Comparison of ENCODE assay signal across 13 mouse cellular contexts in genomic region chr11:96017941-96018351, GRCm38 (mm10). TPM values are rescaled to one million over a fixed set of nuclear protein-coding genes. Genes with fewer than 3 reads are reported as not detected.
DNase-seq lines count a peak whose midpoint lies in the region; ATAC-seq and TF ChIP-seq lines count a peak whose summit lies in the region.
"Had no signal": no experiment of that assay in that cellular context is flagged by ENCODE, and none has a peak within 500 bp of the region (broad histone marks: within the 10 kb centered on the region; RNA-seq: fewer than 3 reads in every experiment).

No protein-coding gene starts in this region.

- WGBS in lung, postnatal 0 days = 27% methylated on average over 9 of the region's 9 CpGs
- 18% methylated on average over 9 of the region's 9 CpGs for WGBS in stomach, embryonic 15.5 days
- WGBS in thymus, adult 2 months = 63% methylated on average over 9 of the region's 9 CpGs
- 26% methylated on average over 9 of the region's 9 CpGs for WGBS in kidney, embryonic 15.5 days

- no peaks in the 10 kb centered on the region for H3K9me3 ChIP-seq in lung, postnatal 0 days (ENCODE audit: low read length)
- no peaks in the 10 kb centered on the region for H3K9me3 ChIP-seq in stomach, embryonic 15.5 days
- H3K9me3 ChIP-seq in kidney, embryonic 15.5 days (replicated peaks) = no peaks in the 10 kb centered on the region

- no peak for TF ChIP-seq POLR2A in thymus, adult 2 months (IDR thresholded peaks at IDR 0.05; ENCODE audit: control insufficient read depth, extremely low read depth, insufficient read depth, low read length, poor library complexity)

- peak; percentile 40; the same call in 1 of the 2 replicates for ATAC-seq in lung, postnatal 0 days
- ATAC-seq in stomach, embryonic 15.5 days (ENCODE audit: insufficient read depth, low FRiP score, low read depth) = peak; percentile 72; the same call in 1 of the 2 replicates
- no peak for ATAC-seq in kidney, embryonic 15.5 days (replicated peaks; ENCODE audit: low FRiP score)
- ATAC-seq: hindbrain, embryonic 16.5 days had no signal

- no peaks in the 10 kb centered on the region for H3K36me3 ChIP-seq in lung, postnatal 0 days (ENCODE audit: insufficient read depth, low read length)
- H3K36me3 ChIP-seq in stomach, embryonic 15.5 days = no peaks in the 10 kb centered on the region
- H3K36me3 ChIP-seq in thymus, adult 2 months (ENCODE audit: control insufficient read depth, insufficient read depth, low read length) = no peaks in the 10 kb centered on the region
- H3K36me3 ChIP-seq in kidney, embryonic 15.5 days = no peaks in the 10 kb centered on the region

- peak; percentile 26 for DNase-seq in lung, postnatal 0 days (ENCODE audit: low spot score)
- no peak for DNase-seq in lung, postnatal 10 days
- DNase-seq in Muller cell, postnatal 12 days (ENCODE audit: inconsistent ontology term) = peak; percentile 90
- DNase-seq in adrenal gland, postnatal 25 days = peak; percentile 79
- no peak for DNase-seq in thymus, adult 2 months
- DNase-seq: cerebellum, postnatal 25 days; thymus, postnatal 36 days had no signal

- H3K4me2 ChIP-seq in lung, postnatal 0 days (replicated peaks; ENCODE audit: low read depth, low read length) = no peak overlapping the region
- H3K4me2 ChIP-seq in stomach, embryonic 15.5 days = no peak overlapping the region
- no peak overlapping the region for H3K4me2 ChIP-seq in kidney, embryonic 15.5 days

- H3K4me3 ChIP-seq in lung, postnatal 0 days (ENCODE audit: low read depth, low read length) = no peak overlapping the region
- no peak overlapping the region for H3K4me3 ChIP-seq in stomach, embryonic 15.5 days (replicated peaks)
- H3K4me3 ChIP-seq in thymus, adult 2 months (ENCODE audit: control insufficient read depth, insufficient read depth, low read length) = no peak overlapping the region
- H3K4me3 ChIP-seq in kidney, embryonic 15.5 days (replicated peaks) = no peak overlapping the region

- H3K27me3 ChIP-seq in lung, postnatal 0 days (replicated peaks; ENCODE audit: insufficient read depth, low read length) = peaks cover 4% of the 10 kb centered on the region; the same call in 1 of the 2 replicates
- peaks cover 1% of the 10 kb centered on the region; the same call in 1 of the 2 replicates for H3K27me3 ChIP-seq in stomach, embryonic 15.5 days (replicated peaks)
- H3K27me3 ChIP-seq in thymus, adult 2 months (ENCODE audit: control insufficient read depth, insufficient read depth, low read length) = peaks cover 2% of the 10 kb centered on the region; the same call in 1 of the 2 replicates
- peaks cover 10% of the 10 kb centered on the region for H3K27me3 ChIP-seq in kidney, embryonic 15.5 days

- H3K9ac ChIP-seq in lung, postnatal 0 days (replicated peaks; ENCODE audit: low read depth) = no peak overlapping the region
- H3K9ac ChIP-seq in stomach, embryonic 15.5 days = no peak overlapping the region
- no peak overlapping the region for H3K9ac ChIP-seq in kidney, embryonic 15.5 days

- H3K27ac ChIP-seq in lung, postnatal 0 days (ENCODE audit: low read length) = no peak overlapping the region
- peak overlapping the region; percentile 31 for H3K27ac ChIP-seq in stomach, embryonic 15.5 days
- no peak overlapping the region for H3K27ac ChIP-seq in thymus, adult 2 months (ENCODE audit: control insufficient read depth, insufficient read depth, low read length)
- H3K27ac ChIP-seq in kidney, embryonic 15.5 days = no peak overlapping the region

- TF ChIP-seq CTCF in lung, postnatal 0 days (IDR thresholded peaks at IDR 0.05) = no peak
- TF ChIP-seq CTCF in thymus, adult 2 months (IDR thresholded peaks at IDR 0.05; ENCODE audit: borderline replicate concordance, control insufficient read depth, extremely low read depth, insufficient read depth, low read length, poor library complexity) = no peak

- no peaks in the 10 kb centered on the region for H3K4me1 ChIP-seq in lung, postnatal 0 days (ENCODE audit: insufficient read depth, low read depth, low read length)
- no peaks in the 10 kb centered on the region for H3K4me1 ChIP-seq in stomach, embryonic 15.5 days
- no peaks in the 10 kb centered on the region for H3K4me1 ChIP-seq in thymus, adult 2 months (replicated peaks; ENCODE audit: control insufficient read depth, insufficient read depth, low read length)
- peaks cover 3% of the 10 kb centered on the region; the same call in 1 of the 2 replicates for H3K4me1 ChIP-seq in kidney, embryonic 15.5 days

- no peak for TF ChIP-seq EP300 in lung, postnatal 0 days (IDR thresholded peaks at IDR 0.05)

RNA-seq across cellular contexts. Expression of gene Gip, which starts 6.4 kb away (rescaled TPM):
- not detected in 2 replicates for polyA plus RNA-seq in lung, postnatal 0 days (2015; fragmentation: Nextera tagmentation; extraction: Ambion mirVana)
- not detected in 2 replicates for total RNA-seq in adrenal gland, postnatal 25 days (2021)
- polyA plus RNA-seq in stomach, embryonic 15.5 days (2015; fragmentation: Nextera tagmentation; extraction: Ambion mirVana) = 2.3 and 2.9 TPM in 2 replicates
- 0.26 and 0.86 TPM in 2 replicates for polyA plus RNA-seq in thymus, adult 2 months (2012; rRNA removed)
- polyA plus RNA-seq in kidney, embryonic 15.5 days (2015; fragmentation: Nextera tagmentation; extraction: Ambion mirVana) = not detected in 2 replicates
- total RNA-seq: gastrocnemius, adult 18-20 months; layer of hippocampus, postnatal 25 days; monocyte, adult 5-6 weeks had no signal
- polyA plus RNA-seq: hindbrain, embryonic 16.5 days had no signal

RNA-seq across cellular contexts. Expression of gene Igf2bp1, which starts 12.2 kb away (rescaled TPM):
- 4.3 and 6.1 TPM in 2 replicates for polyA plus RNA-seq in lung, postnatal 0 days (2015; fragmentation: Nextera tagmentation; extraction: Ambion mirVana)
- total RNA-seq in adrenal gland, postnatal 25 days (2021) = 3.9 and 5.1 TPM in 2 replicates
- polyA plus RNA-seq in stomach, embryonic 15.5 days (2015; fragmentation: Nextera tagmentation; extraction: Ambion mirVana) = 27.8 and 31.0 TPM in 2 replicates
- polyA plus RNA-seq in thymus, adult 2 months (2012; rRNA removed) = 0.01 and 0.13 TPM in 2 replicates
- polyA plus RNA-seq in kidney, embryonic 15.5 days (2015; fragmentation: Nextera tagmentation; extraction: Ambion mirVana) = 53.8 and 57.9 TPM in 2 replicates
- total RNA-seq: gastrocnemius, adult 18-20 months; monocyte, adult 5-6 weeks had no signal

RNA-seq across cellular contexts. Expression of gene Snf8, which starts 16.7 kb away (rescaled TPM):
- polyA plus RNA-seq in lung, postnatal 0 days (2015; fragmentation: Nextera tagmentation; extraction: Ambion mirVana) = 72.9 and 77.9 TPM in 2 replicates
- 85.0 and 87.0 TPM in 2 replicates for total RNA-seq in adrenal gland, postnatal 25 days (2021)
- polyA plus RNA-seq in stomach, embryonic 15.5 days (2015; fragmentation: Nextera tagmentation; extraction: Ambion mirVana) = 87.6 and 98.6 TPM in 2 replicates
- 28.7 and 30.3 TPM in 2 replicates for polyA plus RNA-seq in thymus, adult 2 months (2012; rRNA removed)
- polyA plus RNA-seq in kidney, embryonic 15.5 days (2015; fragmentation: Nextera tagmentation; extraction: Ambion mirVana) = 98.3 and 99.0 TPM in 2 replicates

RNA-seq across cellular contexts. Expression of gene Ube2z, which starts 47.2 kb away (rescaled TPM):
- polyA plus RNA-seq in lung, postnatal 0 days (2015; fragmentation: Nextera tagmentation; extraction: Ambion mirVana) = 29.6 and 31.6 TPM in 2 replicates
- 46.2 and 48.4 TPM in 2 replicates for total RNA-seq in adrenal gland, postnatal 25 days (2021)
- 38.2 and 39.7 TPM in 2 replicates for polyA plus RNA-seq in stomach, embryonic 15.5 days (2015; fragmentation: Nextera tagmentation; extraction: Ambion mirVana)
- polyA plus RNA-seq in thymus, adult 2 months (2012; rRNA removed) = 43.3 and 47.9 TPM in 2 replicates
- polyA plus RNA-seq in kidney, embryonic 15.5 days (2015; fragmentation: Nextera tagmentation; extraction: Ambion mirVana) = 40.6 and 42.0 TPM in 2 replicates

RNA-seq across cellular contexts. Expression of gene Atp5g1, which starts 57.5 kb away (rescaled TPM):
- polyA plus RNA-seq in lung, postnatal 0 days (2015; fragmentation: Nextera tagmentation; extraction: Ambion mirVana) = 324 and 382 TPM in 2 replicates
- total RNA-seq in adrenal gland, postnatal 25 days (2021) = 260 and 278 TPM in 2 replicates
- 718 and 882 TPM in 2 replicates for polyA plus RNA-seq in stomach, embryonic 15.5 days (2015; fragmentation: Nextera tagmentation; extraction: Ambion mirVana)
- polyA plus RNA-seq in thymus, adult 2 months (2012; rRNA removed) = 330 and 650 TPM in 2 replicates
- polyA plus RNA-seq in kidney, embryonic 15.5 days (2015; fragmentation: Nextera tagmentation; extraction: Ambion mirVana) = 648 and 705 TPM in 2 replicates

Comparison
In these comparisons a context has a peak if more than half of its experiments do, and no peak if none do; other contexts are left out.
1. DNase-seq: peak in lung, postnatal 0 days (single experiment), Muller cell, postnatal 12 days (single experiment) and adrenal gland, postnatal 25 days (single experiment); none in lung, postnatal 10 days (single experiment) and thymus, adult 2 months (single experiment).